Mouse (Mus musculus) C2C12 (cell line): ENCODE data around the gene Cap1.

Source experiments
- CTCF ChIP-seq: IDR thresholded peaks from one replicate; pipeline ENCODE4 v1.5.1; 2011; ENCODE audit not compliant: control insufficient read depth, insufficient read depth, insufficient read length
- FOSL1 ChIP-seq: IDR thresholded peaks from one replicate; pipeline ENCODE4 v1.8.0; 2011; ENCODE audit warnings: mild to moderate bottlenecking, low read length; ENCODE audit not compliant: poor library complexity, insufficient read depth, severe bottlenecking
- MAX ChIP-seq: IDR thresholded peaks from one replicate; pipeline ENCODE4 v1.6.1; 2011; ENCODE audit warnings: mild to moderate bottlenecking, control low read depth
- MYOD1 ChIP-seq: IDR thresholded peaks from one replicate; pipeline ENCODE4 v1.6.1; 2011; ENCODE audit warnings: low read depth; ENCODE audit not compliant: control insufficient read depth, insufficient read length
- USF1 ChIP-seq: IDR thresholded peaks from one replicate; pipeline ENCODE4 v1.6.1; 2011; ENCODE audit warnings: low read depth, mild to moderate bottlenecking, control low read depth, moderate library complexity

DNA sequence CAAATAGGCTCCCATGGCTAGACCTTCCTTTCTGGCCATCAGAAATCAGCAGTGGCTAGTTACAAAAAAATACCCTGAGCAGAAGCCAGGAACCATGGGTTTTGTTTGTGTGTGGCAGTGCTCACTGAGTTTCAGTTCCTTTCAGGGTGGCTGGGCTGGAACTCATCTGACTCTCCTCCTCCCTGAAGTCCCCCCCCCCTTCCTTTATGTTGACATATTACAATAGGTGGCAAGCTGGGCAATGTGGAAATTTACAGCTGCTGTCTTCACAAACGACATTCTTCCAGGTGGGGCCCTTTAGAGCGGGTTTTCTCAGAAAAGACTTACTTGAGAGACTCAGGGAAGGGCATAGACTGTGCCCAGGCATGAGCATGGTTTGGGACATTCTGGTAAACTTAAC is 32.2 kb downstream of the Cap1 start:
- TF ChIP-seq CTCF (no peak), MYOD1 (no peak), USF1 (no peak), MAX (no peak), FOSL1 (no peak)
